Mouse (Mus musculus) embryonic fibroblast, embryonic 13.5 days (primary cell): ENCODE measurements around the gene Kmt2a.

Source experiments
- CTCF ChIP-seq: IDR thresholded peaks from 2 replicates; pipeline ENCODE4 v1.5.1; 2011; ENCODE audit warnings: mild to moderate bottlenecking, control low read depth, low read length, moderate library complexity, borderline replicate concordance; ENCODE audit not compliant: insufficient read depth
- POLR2A ChIP-seq: IDR thresholded peaks from 2 replicates; pipeline ENCODE4 v1.6.1; 2011; ENCODE audit warnings: low read depth, mild to moderate bottlenecking, control low read depth, low read length, moderate library complexity

DNA sequence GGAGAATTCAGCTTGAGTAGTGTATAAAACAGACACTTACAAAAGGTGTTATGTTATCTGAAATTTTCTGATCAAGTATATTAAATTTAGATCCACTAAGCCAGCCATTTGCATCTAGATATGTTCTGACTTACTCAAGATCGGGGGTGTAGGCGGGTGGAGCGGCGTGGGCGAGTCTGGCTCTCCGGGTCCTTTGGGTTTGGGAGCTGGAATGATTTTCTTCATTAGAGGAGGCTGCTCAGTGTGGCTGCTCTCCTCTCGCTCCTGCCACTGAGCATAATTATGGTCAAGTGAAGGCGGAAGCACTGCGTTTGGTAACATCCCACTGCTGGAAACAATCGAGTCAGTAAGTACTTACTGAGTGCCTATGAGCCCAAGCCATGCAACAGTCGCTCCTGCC, 52.2 kb downstream of the Kmt2a start:
- TF ChIP-seq CTCF (no peak), POLR2A (no peak)
